Mouse (Mus musculus) gastrocnemius, postnatal 10 days (tissue): ENCODE measurements around the gene Fam193b. TPM values are rescaled to one million over a fixed set of nuclear protein-coding genes. Genes with fewer than 3 reads are reported as not detected.

Source experiments
- DNase-seq: peaks from one replicate; pipeline ENCODE4 v3.0.0; 2021; ENCODE audit warnings: mixed read lengths
- total RNA-seq, 2 experiments: library from RNA; stranded (reverse); gene quantifications; 2 replicates each; pipeline ENCODE4 v1.2.3; 2021

Fam193b gene
- total RNA-seq, 2 experiments from 2014 or later = 19.9 to 26.5 TPM

DNA sequence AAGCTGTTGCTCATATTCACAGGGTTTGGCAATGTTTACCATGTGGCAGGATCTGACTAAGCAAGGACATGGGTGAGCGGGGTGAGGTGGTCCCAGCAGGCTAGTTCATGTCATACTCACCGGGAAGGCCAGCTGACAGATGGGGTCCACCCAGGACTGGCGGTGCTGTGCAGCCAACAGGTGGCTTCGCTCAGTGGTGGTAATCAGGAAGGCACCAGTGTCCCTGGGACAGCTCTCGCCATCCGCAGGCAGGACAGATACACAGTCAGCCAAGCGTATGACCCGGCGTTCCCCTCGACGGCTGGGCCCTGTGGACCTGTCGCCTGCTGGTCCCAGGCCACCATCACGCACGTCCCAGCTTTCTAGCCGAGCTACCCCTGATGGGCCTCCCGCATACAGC, 43.7 kb downstream of the Fam193b start:
- no peak for DNase-seq

DNA sequence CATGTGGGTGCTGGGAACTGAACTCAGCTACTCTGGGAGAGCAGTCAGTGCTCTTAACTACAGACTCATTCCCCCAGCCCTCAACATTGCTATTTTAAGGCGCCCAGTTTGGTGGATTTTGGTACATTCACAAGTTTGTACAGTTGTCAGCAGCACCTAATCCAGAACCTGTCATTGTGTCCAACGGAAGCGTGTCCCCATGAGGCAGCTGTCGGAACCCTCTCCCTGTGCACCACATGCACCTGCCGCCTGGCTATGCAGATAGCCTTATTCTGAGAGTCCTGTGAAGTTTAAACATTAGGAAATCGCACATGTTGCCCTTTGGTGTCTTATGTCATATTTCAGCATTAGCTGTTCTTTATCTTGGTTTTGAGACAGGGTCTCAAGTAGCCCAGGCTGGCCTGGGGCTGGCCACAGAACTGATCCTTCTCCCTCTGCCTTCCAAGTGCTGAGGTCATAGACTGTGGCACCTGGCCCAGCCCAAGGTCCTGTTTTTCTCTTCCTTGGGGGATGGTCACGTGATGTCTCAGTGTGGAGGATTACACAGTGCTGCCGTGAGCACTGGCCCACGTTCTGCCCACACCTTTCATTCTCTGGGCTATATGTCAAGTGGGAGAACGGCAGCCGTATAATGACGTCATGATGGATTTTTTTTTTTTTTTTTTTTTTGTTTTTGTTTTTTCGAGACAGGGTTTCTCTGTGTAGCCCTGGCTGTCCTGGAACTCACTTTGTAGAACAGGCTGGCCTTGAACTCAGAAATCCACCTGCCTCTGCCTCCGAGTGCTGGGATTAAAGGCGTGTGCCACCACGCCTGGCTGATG, 45.0 kb downstream of the Fam193b start:
- no peak for DNase-seq

DNA sequence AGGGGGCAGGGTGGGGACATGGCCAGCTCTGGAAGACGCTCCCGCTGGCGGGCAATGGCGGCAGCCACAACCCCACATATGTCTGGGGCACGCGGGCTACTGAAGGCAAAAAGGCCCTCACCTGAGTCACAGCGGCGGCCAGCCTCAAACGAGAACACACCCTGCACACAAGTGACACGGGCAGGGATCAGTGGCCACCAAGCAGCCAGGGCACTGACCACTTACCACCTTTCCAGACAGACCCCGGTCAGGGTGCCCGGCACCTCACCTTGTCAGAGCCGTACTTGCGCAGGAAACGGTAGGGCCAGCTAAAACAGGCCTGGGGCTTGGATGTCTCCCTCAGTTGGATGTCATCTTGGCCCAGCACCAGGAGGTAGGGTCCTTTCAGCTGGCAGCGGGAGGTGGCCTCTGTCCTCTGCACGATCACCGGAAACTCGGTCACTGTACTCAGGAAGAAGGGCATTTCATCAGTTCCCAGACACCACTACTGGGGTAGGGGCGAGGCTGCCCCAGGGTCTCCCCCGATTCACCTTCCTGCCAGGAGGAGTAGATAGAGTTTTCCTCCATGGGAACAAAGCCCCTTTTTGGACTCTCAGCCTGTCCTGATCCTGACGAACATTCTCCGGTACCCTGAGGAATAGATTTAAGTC, 46.8 kb downstream of the Fam193b start:
- DNase-seq = no peak

DNA sequence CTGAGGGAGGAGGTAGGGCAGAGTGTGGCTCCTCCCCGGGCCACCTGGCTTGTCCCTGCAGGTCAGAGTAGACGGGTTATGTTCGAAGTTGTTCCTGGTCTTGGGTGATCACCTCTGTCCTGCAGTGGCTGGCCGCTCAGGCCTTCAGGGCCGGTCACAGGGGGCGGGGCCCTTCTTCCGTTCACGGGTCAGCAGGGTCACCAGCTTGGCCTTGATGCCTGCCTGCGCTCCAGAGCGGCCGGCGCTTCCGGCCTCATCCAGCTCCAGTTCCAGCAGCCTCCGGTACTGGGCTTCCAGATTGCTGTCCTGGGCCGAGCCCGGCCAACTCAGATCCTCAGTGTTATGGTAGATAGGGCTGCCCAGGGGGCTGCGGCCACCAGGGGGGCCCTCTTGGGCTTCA, 47.6 kb downstream of the Fam193b start:
- peak; percentile 45 for DNase-seq

DNA sequence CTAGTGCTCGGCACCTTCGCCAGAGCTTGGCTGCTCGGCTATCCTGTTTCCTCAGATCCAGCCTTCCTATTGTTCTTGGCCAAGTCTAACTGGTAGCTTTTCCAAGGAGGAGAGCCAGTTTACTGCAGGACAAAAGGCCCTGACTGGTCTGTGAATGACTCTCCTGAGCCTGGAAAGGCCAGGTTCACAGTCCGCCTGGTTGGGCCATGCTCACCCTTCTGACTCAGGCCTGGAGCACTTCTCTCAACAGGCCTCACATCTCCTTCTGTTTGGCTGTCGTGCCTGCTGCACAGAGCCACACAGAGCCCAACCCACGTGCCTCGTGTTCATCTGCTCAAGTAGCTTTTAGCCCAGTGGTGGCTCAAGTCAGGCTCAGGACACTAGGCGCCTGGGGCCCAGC, 48.2 kb downstream of the Fam193b start:
- no peak for DNase-seq

DNA sequence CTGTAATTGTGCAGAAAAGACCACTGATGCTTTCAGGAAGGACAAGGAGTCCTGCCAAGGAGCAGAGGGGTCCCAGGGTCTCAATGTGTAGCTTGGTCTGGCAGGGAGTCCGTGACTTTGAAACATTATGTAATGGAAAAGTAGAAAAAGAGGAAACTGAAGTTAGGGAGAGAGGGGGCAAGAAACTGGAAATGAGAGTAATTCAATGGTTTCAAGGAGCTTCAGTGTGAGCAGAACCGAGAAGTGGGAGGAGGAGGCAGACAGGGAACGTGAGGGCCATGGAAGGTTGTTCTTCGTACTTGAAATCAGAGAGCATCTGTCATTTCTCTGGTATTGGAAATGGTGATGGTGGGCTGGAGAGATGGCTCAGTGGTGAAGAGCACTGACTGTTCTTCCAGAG, 51.3 kb downstream of the Fam193b start:
- DNase-seq = no peak

DNA sequence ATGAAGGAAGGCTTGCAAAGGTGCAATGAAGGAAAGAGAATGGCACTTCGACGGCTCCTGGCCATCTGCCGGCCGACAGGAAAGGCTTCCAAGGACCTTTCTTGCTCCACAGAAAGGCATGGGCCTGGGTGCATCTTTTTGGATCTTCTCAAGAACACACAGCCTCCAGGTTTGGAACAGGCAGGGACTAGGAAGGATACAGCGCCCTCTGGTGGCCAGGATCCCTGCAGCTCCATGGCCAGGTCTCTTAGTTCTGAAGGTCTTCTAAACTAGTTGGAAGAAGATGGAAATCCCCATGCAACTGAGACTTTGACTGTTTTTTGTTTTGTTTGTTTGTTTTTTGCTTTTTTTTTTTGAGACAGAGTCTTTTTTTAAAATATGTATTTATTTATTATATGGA, 54.0 kb downstream of the Fam193b start:
- peak; percentile 94 for DNase-seq

DNA sequence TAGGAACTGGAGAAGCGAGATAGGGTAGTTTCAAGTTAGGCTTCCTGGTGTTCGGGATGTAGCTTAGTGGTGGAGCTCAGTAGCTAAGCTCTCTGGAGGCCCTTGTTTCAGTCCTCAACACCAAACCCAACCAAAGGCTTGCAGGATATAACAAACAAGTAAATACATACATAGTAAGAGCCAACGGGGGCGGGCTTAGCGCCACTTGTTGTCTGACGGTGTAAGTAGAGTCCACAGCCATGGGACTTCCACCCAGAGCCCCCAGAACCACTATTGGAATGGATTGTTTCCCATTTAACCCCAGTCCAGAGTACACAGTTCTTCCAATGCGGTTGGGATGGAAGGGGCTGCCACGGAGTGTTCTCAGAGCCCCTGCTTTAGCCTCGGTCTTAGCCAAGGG, 57.1 kb downstream of the Fam193b start:
- no peak for DNase-seq

DNA sequence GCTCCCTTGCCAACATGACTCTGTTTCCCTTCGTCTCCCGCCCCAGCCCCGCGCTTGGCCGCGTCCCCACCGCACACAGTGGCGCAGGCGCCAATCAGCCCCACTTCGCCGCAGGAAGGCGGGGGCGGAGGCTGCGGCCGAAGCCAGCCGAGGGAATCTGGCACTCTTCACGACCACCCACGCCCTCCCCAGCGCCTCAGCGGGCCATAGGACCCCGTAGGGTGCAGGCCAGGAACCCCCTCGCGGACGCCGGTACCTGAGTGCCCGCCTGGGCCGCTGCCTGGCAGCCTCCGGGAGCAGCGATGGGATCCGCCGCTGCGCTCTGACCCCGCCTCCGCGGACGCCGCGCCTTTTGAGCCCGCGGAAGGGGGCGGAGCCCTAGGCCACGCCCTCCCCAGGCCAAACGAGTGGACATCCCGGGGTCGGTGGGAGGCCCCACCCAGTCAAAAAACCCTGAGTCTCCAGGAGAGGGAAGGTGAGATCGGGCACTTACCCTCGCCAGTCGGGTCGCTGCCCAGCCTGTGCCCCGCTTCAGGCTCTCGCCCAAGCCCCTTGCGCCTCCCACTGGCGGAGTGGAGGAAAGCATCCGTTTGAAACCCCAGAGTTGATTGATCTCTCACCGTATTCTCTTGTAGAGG, 57.7 kb downstream of the Fam193b start, which contains the start of gene Pdlim7:
TSS of gene Pdlim7 (minus strand) at position 566 of the 638 bp plus-strand sequence.
- peak; percentile 96 for DNase-seq

DNA sequence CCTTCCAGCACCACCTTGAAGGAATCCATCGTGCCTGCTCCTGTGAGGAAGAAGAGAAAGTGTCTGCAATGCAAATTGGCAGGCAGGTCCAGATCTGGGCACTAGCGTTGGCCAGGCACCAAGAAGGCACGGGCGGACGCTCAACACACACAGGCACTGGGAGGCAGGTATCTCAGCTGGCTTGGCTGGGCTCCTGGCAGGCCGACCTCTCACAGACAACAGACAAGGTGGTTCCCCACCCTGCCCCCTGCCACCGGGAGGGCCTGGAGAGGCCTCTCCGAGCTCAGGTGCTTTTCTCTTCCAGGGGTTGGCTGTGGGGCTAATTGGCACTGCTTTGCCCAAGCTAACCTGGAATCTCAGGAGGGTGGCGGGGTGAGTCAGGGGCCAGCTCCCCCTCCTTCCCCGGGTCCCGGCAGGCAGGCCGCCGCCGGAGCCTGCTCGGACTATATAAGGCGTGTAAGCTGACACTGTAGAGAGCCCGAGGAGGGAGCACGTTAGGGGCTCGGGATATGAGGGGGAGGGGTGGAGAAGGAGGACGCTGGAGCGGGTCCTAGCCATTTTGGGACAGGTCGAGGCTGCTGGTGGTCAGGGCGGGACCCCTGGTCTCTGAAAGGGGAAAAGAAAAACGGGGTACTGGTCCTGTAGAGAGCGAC, 58.4 kb downstream of the Fam193b start:
- peak; percentile 68 for DNase-seq

DNA sequence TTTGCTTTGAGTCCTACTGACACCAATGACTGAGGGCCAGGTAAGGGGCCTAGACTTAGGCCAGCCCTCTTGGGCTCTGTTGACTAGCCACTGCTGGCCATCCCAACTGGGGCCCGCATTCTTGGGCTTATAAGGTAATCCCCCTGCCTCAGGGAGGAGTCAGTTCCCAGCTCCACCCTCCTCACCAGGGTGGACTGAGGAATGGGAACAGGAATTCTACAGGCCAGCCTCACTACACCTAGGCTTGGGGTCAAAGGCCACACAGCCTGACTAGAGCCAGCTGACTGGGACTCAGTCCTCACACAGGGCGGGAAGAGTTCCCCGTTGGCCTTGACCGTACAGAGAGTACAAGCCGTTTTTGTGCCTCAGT, 59.4 kb downstream of the Fam193b start:
- DNase-seq = peak; percentile 33

DNA sequence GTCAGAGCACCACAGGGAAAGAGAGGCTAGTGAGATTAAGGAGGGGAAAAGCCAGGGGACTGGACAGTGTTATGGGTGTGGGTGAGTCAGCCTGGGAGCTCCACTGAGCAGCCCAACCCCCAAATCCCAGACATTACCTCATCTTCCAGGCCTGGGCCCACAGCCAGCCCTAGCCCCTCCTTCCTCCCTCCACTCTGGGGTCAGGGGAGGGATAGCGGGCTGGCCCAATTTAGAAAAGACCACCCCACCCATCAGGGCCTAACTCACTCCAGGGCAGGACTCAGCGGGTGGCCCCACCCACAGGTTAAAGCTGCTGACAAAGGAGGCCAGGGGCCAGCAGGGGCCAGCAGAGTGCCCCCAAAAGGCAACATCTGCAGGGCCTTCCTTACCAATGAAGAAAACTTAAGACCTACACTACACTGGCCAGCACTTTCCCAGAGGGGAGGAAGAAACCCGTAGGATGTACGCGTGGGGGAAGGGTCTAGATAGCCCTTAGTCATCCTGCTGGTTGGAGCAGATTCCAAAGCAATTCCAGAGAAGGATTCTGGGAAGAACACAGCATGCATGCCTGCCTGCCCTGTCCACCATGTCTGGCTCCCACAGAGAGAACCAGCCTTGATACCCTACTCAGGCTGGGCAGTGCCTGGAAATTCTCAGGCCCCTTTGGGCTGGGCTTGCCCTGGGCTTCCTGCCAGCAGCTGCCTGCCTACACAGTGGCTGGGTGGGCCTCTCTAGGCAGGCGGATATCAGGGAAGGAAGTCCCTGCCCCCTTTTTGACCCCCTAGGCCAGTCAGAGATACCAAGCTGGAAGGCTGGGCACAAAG, 60.0 kb downstream of the Fam193b start:
- peak; percentile 83 for DNase-seq

DNA sequence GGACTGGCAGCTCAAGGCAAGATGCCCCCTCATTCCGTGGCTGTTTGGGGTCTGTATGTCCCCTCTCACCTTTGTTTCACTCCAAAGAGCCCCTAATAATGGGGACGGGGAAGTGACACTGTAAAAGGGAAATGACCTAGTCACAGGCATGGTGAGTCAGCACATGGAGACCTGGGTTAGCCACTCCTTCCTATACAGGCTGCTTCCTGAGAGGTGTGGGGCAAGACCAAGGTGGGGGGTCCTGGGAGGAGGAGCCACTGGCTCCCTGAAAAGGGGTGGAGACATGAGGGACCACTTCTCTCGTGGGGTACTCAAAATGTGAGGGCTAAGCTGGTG, 60.6 kb downstream of the Fam193b start:
- DNase-seq = no peak

DNA sequence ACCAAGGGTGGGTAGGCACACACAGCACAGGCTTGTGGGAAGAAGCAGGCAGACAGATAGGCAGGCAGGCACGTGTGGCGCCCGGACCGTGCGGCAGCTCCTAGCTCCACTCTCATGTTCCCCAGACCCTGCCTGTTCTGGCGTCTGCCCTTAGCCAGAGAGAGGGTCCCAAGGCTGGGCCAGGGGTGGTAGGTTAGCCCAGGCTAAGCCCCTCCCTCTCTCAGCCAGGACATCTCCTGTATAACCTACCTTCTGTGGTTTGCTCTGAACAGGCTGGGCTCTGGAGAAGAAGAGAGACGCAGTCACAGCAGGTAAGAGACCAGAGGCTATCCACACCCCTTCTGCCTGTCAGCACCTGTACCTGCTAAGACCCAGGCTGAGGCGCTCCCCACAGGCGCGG, 62.4 kb downstream of the Fam193b start:
- DNase-seq = no peak

DNA sequence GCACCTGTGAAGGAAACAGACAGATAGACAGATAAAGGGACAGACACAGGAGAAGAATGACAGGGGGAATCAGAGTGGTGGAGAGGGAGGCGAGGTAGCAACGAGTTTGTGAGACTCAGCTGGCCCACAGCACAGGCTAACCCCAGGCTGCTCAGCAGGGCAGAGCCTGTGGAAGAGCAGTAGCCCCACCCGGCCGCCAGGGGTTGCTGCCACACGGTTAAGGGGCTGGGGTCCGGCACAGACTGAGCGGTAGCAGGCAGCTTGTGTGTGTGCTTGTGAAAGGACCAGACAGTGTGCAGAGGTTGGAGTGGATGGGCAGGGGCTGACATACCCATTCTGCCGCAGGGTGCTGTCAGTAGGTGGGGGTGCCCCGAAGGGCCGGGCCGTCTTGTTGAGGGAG, 63.0 kb downstream of the Fam193b start:
- DNase-seq = no peak

DNA sequence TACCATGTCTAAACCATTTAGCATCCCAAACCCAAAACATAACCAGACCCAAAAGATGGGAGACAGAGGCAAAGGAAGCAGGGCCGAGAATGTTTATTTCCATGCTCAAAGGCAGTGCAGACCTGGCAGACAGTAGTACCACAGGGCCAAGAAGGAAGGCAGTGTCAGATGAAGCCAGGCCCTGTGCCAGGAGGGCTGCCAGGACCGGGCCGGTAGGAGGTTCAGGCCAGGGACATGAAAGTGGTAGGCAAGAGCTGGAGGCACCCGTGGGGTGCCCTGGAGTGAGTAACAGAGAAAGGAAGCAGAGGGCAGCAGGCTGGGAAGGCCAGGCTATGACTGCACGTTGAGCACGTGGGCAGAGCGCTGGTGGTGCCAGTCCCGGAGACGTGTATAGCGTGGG, 64.2 kb downstream of the Fam193b start:
- DNase-seq = peak; percentile 71

DNA sequence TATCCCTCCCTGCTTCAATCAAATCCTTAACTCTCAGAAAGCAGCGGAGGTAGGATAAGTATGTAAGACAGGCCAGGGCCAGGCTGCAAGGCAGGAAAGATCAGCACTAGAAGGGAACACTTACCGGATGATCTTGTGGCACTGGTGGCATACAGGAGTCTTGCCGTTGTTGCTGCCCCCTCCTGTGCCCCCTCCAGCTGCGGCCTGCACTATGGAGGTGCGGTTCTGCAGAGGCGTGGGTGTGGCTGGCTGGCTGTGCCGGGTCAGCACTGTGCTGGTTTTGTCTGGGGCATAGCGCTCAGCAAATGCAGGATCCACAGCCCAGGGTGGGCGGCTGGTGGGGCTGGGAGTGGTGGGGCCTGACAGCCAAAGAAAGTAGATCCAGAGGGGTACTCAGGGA, 65.1 kb downstream of the Fam193b start:
- DNase-seq = no peak

DNA sequence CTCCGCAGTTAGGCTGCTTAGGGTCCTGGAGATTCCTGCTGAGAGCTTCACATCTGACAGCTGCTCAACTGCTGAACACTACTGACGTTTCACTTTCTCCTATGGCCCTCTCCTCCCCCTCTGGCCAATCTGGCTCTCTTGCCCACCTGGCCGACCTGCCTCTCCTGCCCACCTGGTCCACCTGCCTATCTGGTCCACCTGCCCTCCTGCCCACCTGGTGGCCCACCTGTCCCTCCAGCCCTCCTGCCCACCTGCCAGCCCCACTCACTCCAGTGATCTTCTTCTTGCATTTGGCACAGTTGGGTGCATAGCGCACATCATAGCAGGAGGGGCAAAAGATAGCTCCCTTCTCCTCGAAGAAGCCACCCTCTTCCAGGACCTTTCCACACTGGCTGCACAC, 66.5 kb downstream of the Fam193b start:
- no peak for DNase-seq

DNA sequence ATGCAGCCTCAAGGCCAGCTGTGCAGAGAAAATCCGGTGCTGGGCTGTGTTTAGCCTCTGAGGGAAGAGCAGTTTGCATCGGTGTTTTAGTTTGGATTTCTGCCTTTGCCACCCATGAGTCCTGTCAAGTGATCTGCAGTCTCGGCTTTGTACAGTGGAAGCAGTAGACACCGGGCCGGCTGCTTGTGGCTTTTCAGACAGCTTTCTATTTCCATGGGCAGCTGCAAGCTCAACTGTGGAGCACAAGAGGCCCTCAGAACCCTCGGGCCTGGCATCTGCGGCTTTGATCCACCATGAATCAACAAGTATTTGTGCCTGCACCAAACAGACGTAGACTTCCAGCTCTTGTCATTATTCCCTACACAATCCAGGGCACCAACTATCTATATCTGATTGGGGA, 68.5 kb downstream of the Fam193b start:
- DNase-seq = no peak

DNA sequence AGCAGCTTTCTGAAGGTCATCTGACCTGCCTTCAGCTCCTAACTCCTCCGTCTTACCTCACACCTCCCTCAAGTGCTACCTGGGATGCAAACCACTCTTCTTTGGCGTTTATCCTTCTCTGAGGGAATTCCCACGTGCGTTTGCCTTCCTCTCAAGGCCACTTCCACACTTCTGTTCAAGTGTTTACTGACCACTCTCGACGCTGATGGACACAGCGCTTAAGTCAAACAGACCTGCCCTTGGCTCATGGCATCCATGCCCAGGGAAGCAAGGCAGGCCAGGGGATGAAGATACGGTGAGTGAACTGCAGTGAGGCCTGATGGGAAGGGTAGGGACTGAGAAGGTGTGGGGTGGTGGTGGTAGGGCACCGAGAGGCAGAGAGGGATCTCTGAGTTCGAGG, 70.3 kb downstream of the Fam193b start:
- no peak for DNase-seq

DNA sequence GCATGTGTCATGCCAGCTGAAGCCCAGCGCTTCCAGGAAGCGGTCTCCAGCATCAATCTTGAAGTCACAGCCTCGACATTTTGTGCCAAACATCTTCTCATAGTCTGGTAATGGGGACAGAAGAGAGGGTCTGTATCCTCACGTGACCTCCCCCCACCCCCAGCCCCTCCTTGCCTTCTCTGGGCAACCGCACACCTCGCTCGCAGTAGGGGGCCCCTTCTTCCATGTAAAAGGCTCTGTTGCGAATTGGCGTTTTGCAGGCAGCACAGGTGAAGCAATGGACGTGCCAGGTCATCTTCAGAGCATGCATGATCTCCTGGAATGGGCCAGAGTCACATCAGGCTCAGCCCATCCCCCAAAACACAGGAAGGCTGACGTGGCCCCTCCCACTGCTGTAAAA, 72.0 kb downstream of the Fam193b start:
- DNase-seq = no peak

DNA sequence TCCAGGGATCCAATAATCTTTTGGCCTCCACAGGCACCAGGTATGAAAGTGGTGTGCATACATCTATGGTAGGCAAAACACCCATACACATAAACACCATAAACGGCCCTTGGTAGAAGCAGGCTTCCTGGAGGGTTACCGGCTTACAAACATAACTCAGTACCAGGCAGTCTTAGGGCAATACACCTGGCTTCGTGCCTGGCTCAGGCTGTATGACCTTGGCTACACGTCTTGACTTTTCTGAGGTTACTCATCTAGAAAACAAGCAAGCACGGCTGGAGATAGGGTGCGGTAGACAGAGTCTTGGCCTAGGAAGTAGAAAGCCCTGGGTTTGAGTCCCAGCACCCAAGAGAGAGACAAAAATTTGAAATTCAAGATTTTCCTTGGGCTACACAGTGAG, 74.3 kb downstream of the Fam193b start:
- DNase-seq = no peak
